ENCODE assay signal across 20 mouse cellular contexts in genomic region chr2:70736008-70736407, GRCm38 (mm10).
DNase-seq lines count a peak whose midpoint lies in the region; ATAC-seq and TF ChIP-seq lines count a peak whose summit lies in the region.
"Had no signal": no experiment of that assay in that cellular context is flagged by ENCODE, and none has a peak within 500 bp of the region (broad histone marks: within the 10 kb centered on the region; RNA-seq: fewer than 3 reads in every experiment).

No protein-coding gene starts in this region.

- H3K4me2 ChIP-seq in hindbrain, postnatal 0 days (ENCODE audit: low read depth, low read length), result no peak overlapping the region
- H3K4me2 ChIP-seq in midbrain, postnatal 0 days (ENCODE audit: low read depth, low read length, poor library complexity, severe bottlenecking), result no peak overlapping the region
- no peak overlapping the region for H3K4me2 ChIP-seq in midbrain, embryonic 14.5 days (ENCODE audit: low read length)
- H3K4me2 ChIP-seq: embryonic facial prominence, embryonic 12.5 days; forebrain, embryonic 13.5 days; forebrain, embryonic 15.5 days had no signal

- H3K9ac ChIP-seq in hindbrain, postnatal 0 days (replicated peaks; ENCODE audit: low read length), result no peak overlapping the region
- H3K9ac ChIP-seq in midbrain, postnatal 0 days (replicated peaks; ENCODE audit: low read length, poor library complexity, severe bottlenecking), result no peak overlapping the region
- H3K9ac ChIP-seq in midbrain, embryonic 14.5 days (replicated peaks; ENCODE audit: low read length), result no peak overlapping the region
- H3K9ac ChIP-seq: embryonic facial prominence, embryonic 12.5 days; forebrain, embryonic 13.5 days; forebrain, embryonic 15.5 days; forebrain, postnatal 0 days had no signal

- intact Hi-C loops in gastrocnemius, postnatal 36 days (cut with DNase I), result no loop called here

- no peaks in the 10 kb centered on the region for H3K9me3 ChIP-seq in hindbrain, postnatal 0 days (ENCODE audit: low read length)
- H3K9me3 ChIP-seq in hindbrain, embryonic 10.5 days, result no peaks in the 10 kb centered on the region
- H3K9me3 ChIP-seq in midbrain, postnatal 0 days (ENCODE audit: low read length), result no peaks in the 10 kb centered on the region
- no peaks in the 10 kb centered on the region for H3K9me3 ChIP-seq in midbrain, embryonic 14.5 days (ENCODE audit: control insufficient read depth, low read length)
- H3K9me3 ChIP-seq: embryonic facial prominence, embryonic 10.5 days; embryonic facial prominence, embryonic 12.5 days; forebrain, embryonic 13.5 days; forebrain, embryonic 15.5 days had no signal

- ATAC-seq in hindbrain, postnatal 0 days, result no peak
- no peak for ATAC-seq in midbrain, postnatal 0 days (ENCODE audit: low FRiP score)
- no peak for ATAC-seq in midbrain, embryonic 14.5 days (ENCODE audit: low FRiP score, low TSS enrichment)
- ATAC-seq: forebrain, embryonic 13.5 days; forebrain, embryonic 15.5 days; forebrain, postnatal 0 days had no signal

- no peaks in the 10 kb centered on the region for H3K4me1 ChIP-seq in hindbrain, postnatal 0 days (ENCODE audit: insufficient read depth, low read length)
- H3K4me1 ChIP-seq in hindbrain, embryonic 10.5 days (replicated peaks), result no peaks in the 10 kb centered on the region
- no peaks in the 10 kb centered on the region for H3K4me1 ChIP-seq in midbrain, postnatal 0 days (ENCODE audit: insufficient read depth, low read length)
- no peaks in the 10 kb centered on the region for H3K4me1 ChIP-seq in midbrain, embryonic 14.5 days (ENCODE audit: control insufficient read depth, insufficient read depth, low read length)
- H3K4me1 ChIP-seq: embryonic facial prominence, embryonic 10.5 days; embryonic facial prominence, embryonic 12.5 days; forebrain, embryonic 13.5 days; forebrain, embryonic 15.5 days had no signal

- 72% methylated on average over 5 of the region's 5 CpGs for WGBS in hindbrain, postnatal 0 days
- 94% methylated on average over 5 of the region's 5 CpGs for WGBS in hindbrain, embryonic 10.5 days
- 70% methylated on average over 5 of the region's 5 CpGs for WGBS in midbrain, postnatal 0 days
- 92% methylated on average over 5 of the region's 5 CpGs for WGBS in midbrain, embryonic 14.5 days

- 0 out of 2 replicates have a peak, but pooled peaks cover 5% of the 10 kb centered on the region for H3K36me3 ChIP-seq in hindbrain, postnatal 0 days (ENCODE audit: insufficient read depth, low read length)
- H3K36me3 ChIP-seq in hindbrain, embryonic 10.5 days, result peaks cover 95% of the 10 kb centered on the region
- peaks cover 2% of the 10 kb centered on the region; the same call in 1 of the 2 replicates for H3K36me3 ChIP-seq in midbrain, postnatal 0 days (ENCODE audit: insufficient read depth, low read length)
- peaks cover 29% of the 10 kb centered on the region for H3K36me3 ChIP-seq in midbrain, embryonic 14.5 days (ENCODE audit: control insufficient read depth, insufficient read depth, low read length)

- H3K27me3 ChIP-seq in hindbrain, postnatal 0 days (ENCODE audit: insufficient read depth, low read length), result no peaks in the 10 kb centered on the region
- H3K27me3 ChIP-seq in hindbrain, embryonic 10.5 days (ENCODE audit: insufficient read depth, poor library complexity, severe bottlenecking), result no peaks in the 10 kb centered on the region
- no peaks in the 10 kb centered on the region for H3K27me3 ChIP-seq in midbrain, postnatal 0 days (ENCODE audit: insufficient read depth, low read length)
- no peaks in the 10 kb centered on the region for H3K27me3 ChIP-seq in midbrain, embryonic 14.5 days (ENCODE audit: control insufficient read depth, insufficient read depth, low read length)
- H3K27me3 ChIP-seq: embryonic facial prominence, embryonic 12.5 days; forebrain, embryonic 13.5 days; forebrain, embryonic 15.5 days had no signal

- H3K27ac ChIP-seq in hindbrain, postnatal 0 days, result no peak overlapping the region
- H3K27ac ChIP-seq in hindbrain, embryonic 10.5 days, result no peak overlapping the region
- no peak overlapping the region for H3K27ac ChIP-seq in midbrain, postnatal 0 days (ENCODE audit: low read depth, low read length)
- no peak overlapping the region for H3K27ac ChIP-seq in midbrain, embryonic 14.5 days (replicated peaks; ENCODE audit: low read depth, low read length)
- H3K27ac ChIP-seq: embryonic facial prominence, embryonic 10.5 days; embryonic facial prominence, embryonic 12.5 days; forebrain, embryonic 13.5 days; forebrain, embryonic 15.5 days had no signal

- no peak for TF ChIP-seq CTCF in hindbrain, postnatal 0 days (IDR thresholded peaks at IDR 0.05; ENCODE audit: low read depth)
- TF ChIP-seq CTCF in midbrain, postnatal 0 days (IDR thresholded peaks at IDR 0.05), result no peak

- no peak overlapping the region for H3K4me3 ChIP-seq in hindbrain, postnatal 0 days (ENCODE audit: low read length)
- H3K4me3 ChIP-seq in hindbrain, embryonic 10.5 days, result no peak overlapping the region
- no peak overlapping the region for H3K4me3 ChIP-seq in midbrain, postnatal 0 days (ENCODE audit: low read depth, low read length)
- H3K4me3 ChIP-seq in midbrain, embryonic 14.5 days (replicated peaks; ENCODE audit: low read depth, low read length), result no peak overlapping the region
- H3K4me3 ChIP-seq: embryonic facial prominence, embryonic 10.5 days; embryonic facial prominence, embryonic 12.5 days; forebrain, embryonic 13.5 days; forebrain, embryonic 15.5 days had no signal

- DNase-seq in hindbrain, postnatal 0 days (ENCODE audit: low spot score), result peak; percentile 4
- DNase-seq in hindbrain, embryonic 10.5 days (ENCODE audit: low spot score), result no peak
- peak; percentile 5 for DNase-seq in midbrain, postnatal 0 days (ENCODE audit: low spot score)
- DNase-seq in midbrain, embryonic 14.5 days, result no peak
- peak; percentile 9 for DNase-seq in 416B (ENCODE audit: low read depth)
- peak; percentile 28 for DNase-seq in MEL-GATA-1-ER (ENCODE audit: extremely low read depth, low read depth)
- DNase-seq in gastrocnemius, postnatal 36 days, result no peak
- DNase-seq: adrenal gland, adult 2 months; adrenal gland, postnatal 10 days; adrenal gland, postnatal 25 days; cerebellum, adult 11-12 months; cerebellum, adult 2 months; cerebellum, adult 9-10 months; cerebellum, postnatal 10 days; cerebellum, postnatal 25 days; forebrain, postnatal 0 days had no signal

Comparison
In these comparisons a context has a peak if more than half of its experiments do, and no peak if none do; other contexts are left out.
1. DNase-seq: peak in hindbrain, postnatal 0 days (single experiment), midbrain, postnatal 0 days (single experiment), 416B (single experiment) and MEL-GATA-1-ER (single experiment); none in hindbrain, embryonic 10.5 days (single experiment), midbrain, embryonic 14.5 days (single experiment) and gastrocnemius, postnatal 36 days (0 of 2).